In genomic region chr19:6418233-6418879, GRCm38 (mm10) we compare ENCODE assay signal across 8 mouse cellular contexts. TPM values are rescaled to one million over a fixed set of nuclear protein-coding genes. Genes with fewer than 3 reads are reported as not detected.
DNase-seq lines count a peak whose midpoint lies in the region; ATAC-seq and TF ChIP-seq lines count a peak whose summit lies in the region.

Gene Nrxn2 (plus strand): TSS chr19:6418731.

- no peaks in the 10 kb centered on the region for H3K9me3 ChIP-seq in embryonic facial prominence, embryonic 15.5 days (replicated peaks)
- no peaks in the 10 kb centered on the region for H3K9me3 ChIP-seq in kidney, embryonic 14.5 days (ENCODE audit: control insufficient read depth, low read length)
- H3K9me3 ChIP-seq in limb, embryonic 14.5 days (ENCODE audit: control insufficient read depth, low read length), result no peaks in the 10 kb centered on the region
- H3K9me3 ChIP-seq in midbrain, postnatal 0 days (ENCODE audit: low read length), result no peaks in the 10 kb centered on the region

- peak; percentile 89 for TF ChIP-seq CTCF in bone marrow, adult 2 months (IDR thresholded peaks at IDR 0.05; ENCODE audit: control insufficient read depth, insufficient read depth, low read length)
- peak; percentile 94 for TF ChIP-seq CTCF in midbrain, postnatal 0 days (IDR thresholded peaks at IDR 0.05)

- DNase-seq in B cell, adult 2 months, result peak; percentile 93
- peak; percentile 81 to 87 for DNase-seq in heart, adult 9 months (ENCODE audit: low spot score in 2 of 2)
- peak; percentile 82 for DNase-seq in limb, embryonic 14.5 days (ENCODE audit: low spot score)
- DNase-seq in midbrain, postnatal 0 days (ENCODE audit: low spot score), result peak; percentile 97
- peak; percentile 75 to 88 for DNase-seq in spleen, postnatal 10 days (ENCODE audit: low spot score in 2 of 2)

- no peaks in the 10 kb centered on the region for H3K36me3 ChIP-seq in embryonic facial prominence, embryonic 15.5 days
- no peaks in the 10 kb centered on the region for H3K36me3 ChIP-seq in kidney, embryonic 14.5 days (ENCODE audit: control insufficient read depth, insufficient read depth, low read length)
- no peaks in the 10 kb centered on the region for H3K36me3 ChIP-seq in limb, embryonic 14.5 days (ENCODE audit: control insufficient read depth, insufficient read depth, low read length)
- peaks cover 7% of the 10 kb centered on the region; the same call in 1 of the 2 replicates for H3K36me3 ChIP-seq in midbrain, postnatal 0 days (ENCODE audit: insufficient read depth, low read length)

- H3K27me3 ChIP-seq in embryonic facial prominence, embryonic 15.5 days, result peaks cover 70% of the 10 kb centered on the region
- peaks cover 43% of the 10 kb centered on the region for H3K27me3 ChIP-seq in kidney, embryonic 14.5 days (ENCODE audit: control insufficient read depth, insufficient read depth, low read length)
- H3K27me3 ChIP-seq in limb, embryonic 14.5 days (ENCODE audit: control insufficient read depth, insufficient read depth, low read length), result peaks cover 40% of the 10 kb centered on the region
- H3K27me3 ChIP-seq in midbrain, postnatal 0 days (ENCODE audit: insufficient read depth, low read length), result no peaks in the 10 kb centered on the region

- no peak for TF ChIP-seq POLR2A in bone marrow, adult 2 months (IDR thresholded peaks at IDR 0.05; ENCODE audit: borderline replicate concordance, control insufficient read depth, low read depth, low read length)
- TF ChIP-seq POLR2A in limb, embryonic 14.5 days (IDR thresholded peaks at IDR 0.05; ENCODE audit: borderline replicate concordance, extremely low read depth, insufficient read depth, insufficient read length), result no peak

- peak; percentile 78 for ATAC-seq in embryonic facial prominence, embryonic 15.5 days (ENCODE audit: insufficient number of reproducible peaks, low FRiP score, low TSS enrichment, low read depth)
- peak; percentile 89 for ATAC-seq in kidney, embryonic 14.5 days (ENCODE audit: low FRiP score, low TSS enrichment)
- ATAC-seq in limb, embryonic 14.5 days (ENCODE audit: low FRiP score, low read depth), result peak; percentile 91
- ATAC-seq in midbrain, postnatal 0 days (ENCODE audit: low FRiP score), result peak; percentile 92

- H3K27ac ChIP-seq in bone marrow, adult 2 months (ENCODE audit: control insufficient read depth, insufficient read depth, low read depth, low read length, poor library complexity), result no peak within 1 kb of the TSS; the same call in 1 of the 2 replicates
- no peak within 1 kb of the TSS for H3K27ac ChIP-seq in embryonic facial prominence, embryonic 15.5 days (replicated peaks)
- H3K27ac ChIP-seq in kidney, embryonic 14.5 days (ENCODE audit: low read depth, low read length), result no peak within 1 kb of the TSS
- H3K27ac ChIP-seq in limb, embryonic 14.5 days (replicated peaks; ENCODE audit: low read depth, low read length), result no peak within 1 kb of the TSS
- peak within 1 kb of the TSS; percentile 93 for H3K27ac ChIP-seq in midbrain, postnatal 0 days (ENCODE audit: low read depth, low read length)

- peak within 1 kb of the TSS; percentile 98 for H3K4me2 ChIP-seq in embryonic facial prominence, embryonic 15.5 days (replicated peaks)
- H3K4me2 ChIP-seq in kidney, embryonic 14.5 days (replicated peaks; ENCODE audit: low read depth, low read length), result peak within 1 kb of the TSS; percentile 97
- peak within 1 kb of the TSS; percentile 96 for H3K4me2 ChIP-seq in limb, embryonic 14.5 days (replicated peaks; ENCODE audit: low read depth, low read length, severe bottlenecking)
- peak within 1 kb of the TSS; percentile 91 for H3K4me2 ChIP-seq in midbrain, postnatal 0 days (ENCODE audit: low read depth, low read length, poor library complexity, severe bottlenecking)

- WGBS in bone marrow, adult 2 months, result 1% methylated on average over 46 of the region's 46 CpGs
- WGBS in embryonic facial prominence, embryonic 15.5 days, result under 1% methylated on average over 46 of the region's 46 CpGs
- WGBS in kidney, embryonic 14.5 days, result 1% methylated on average over 41 of the region's 46 CpGs
- 0% methylated on average over 12 of the region's 46 CpGs for WGBS in limb, embryonic 14.5 days
- WGBS in midbrain, postnatal 0 days, result under 1% methylated on average over 45 of the region's 46 CpGs

- H3K9ac ChIP-seq in embryonic facial prominence, embryonic 15.5 days, result no peak within 1 kb of the TSS
- H3K9ac ChIP-seq in kidney, embryonic 14.5 days (ENCODE audit: low read depth, low read length), result peak within 1 kb of the TSS; percentile 52
- H3K9ac ChIP-seq in limb, embryonic 14.5 days (ENCODE audit: low read depth, low read length, severe bottlenecking), result peak within 1 kb of the TSS; percentile 46
- H3K9ac ChIP-seq in midbrain, postnatal 0 days (replicated peaks; ENCODE audit: low read length, poor library complexity, severe bottlenecking), result peak within 1 kb of the TSS; percentile 88

- no peaks in the 10 kb centered on the region for H3K4me1 ChIP-seq in bone marrow, adult 2 months (ENCODE audit: control insufficient read depth, insufficient read depth, low read length)
- H3K4me1 ChIP-seq in embryonic facial prominence, embryonic 15.5 days, result peaks cover 16% of the 10 kb centered on the region
- 0 out of 2 replicates have a peak, but pooled peaks cover 17% of the 10 kb centered on the region for H3K4me1 ChIP-seq in kidney, embryonic 14.5 days (ENCODE audit: control insufficient read depth, insufficient read depth, low read length)
- peaks cover 4% of the 10 kb centered on the region; the same call in 1 of the 2 replicates for H3K4me1 ChIP-seq in limb, embryonic 14.5 days (ENCODE audit: control insufficient read depth, insufficient read depth, low read length)
- H3K4me1 ChIP-seq in midbrain, postnatal 0 days (ENCODE audit: insufficient read depth, low read length), result peaks cover 45% of the 10 kb centered on the region

- peak within 1 kb of the TSS; percentile 43 for H3K4me3 ChIP-seq in bone marrow, adult 2 months (replicated peaks; ENCODE audit: control insufficient read depth, low read depth, low read length)
- peak within 1 kb of the TSS; percentile 52 for H3K4me3 ChIP-seq in embryonic facial prominence, embryonic 15.5 days (replicated peaks)
- peak within 1 kb of the TSS; percentile 48 for H3K4me3 ChIP-seq in kidney, embryonic 14.5 days (ENCODE audit: low read length)
- H3K4me3 ChIP-seq in limb, embryonic 14.5 days (replicated peaks; ENCODE audit: low read length), result peak within 1 kb of the TSS; percentile 51
- peak within 1 kb of the TSS; percentile 61 for H3K4me3 ChIP-seq in midbrain, postnatal 0 days (ENCODE audit: low read depth, low read length)

RNA-seq across cellular contexts. Expression of gene Nrxn2, which starts in this region (rescaled TPM):
- 2.0 and 8.8 TPM in 2 replicates for polyA plus RNA-seq in bone marrow, adult 2 months (2011; ENCODE audit: insufficient read depth, insufficient read length, low replicate concordance, missing spikeins)
- polyA plus RNA-seq in embryonic facial prominence, embryonic 15.5 days (2015; fragmentation: Nextera tagmentation; extraction: Ambion mirVana), result 1.7 and 1.8 TPM in 2 replicates
- polyA plus RNA-seq in kidney, embryonic 14.5 days (2014; fragmentation: Nextera tagmentation; extraction: Ambion mirVana), result 5.4 and 8.4 TPM in 2 replicates
- 3.6 and 6.1 TPM in 2 replicates for polyA plus RNA-seq in limb, embryonic 14.5 days (2012; rRNA removed)
- 1.3 and 2.6 TPM in 2 replicates for polyA plus RNA-seq in limb, embryonic 14.5 days (2014; fragmentation: Nextera tagmentation; extraction: Ambion mirVana)
- 382 and 409 TPM in 2 replicates for total RNA-seq in midbrain, postnatal 0 days (2014; rRNA removed)
- polyA plus RNA-seq in midbrain, postnatal 0 days (2015; fragmentation: Nextera tagmentation; extraction: Ambion mirVana), result 74.3 and 75.7 TPM in 2 replicates
